Mouse (Mus musculus) neural tube, embryonic 13.5 days (tissue): ENCODE results near the gene Gpnmb. TPM values are rescaled to one million over a fixed set of nuclear protein-coding genes. Genes with fewer than 3 reads are reported as not detected.

Source experiments
- ATAC-seq: fragments of 200-750 bp; cut with Nextera tagmentation; 2 replicates; pipeline ENCODE4 v1.8.0; 2017; ENCODE audit warnings: low read depth, mild to moderate bottlenecking, moderate TSS enrichment, moderate library complexity
- H3K27ac ChIP-seq: fragments of 300-500 bp; sonication (generic); replicated peaks from 2 replicates; pipeline ENCODE4 v1.5.1; 2015; ENCODE audit warnings: moderate library complexity, mild to moderate bottlenecking, inconsistent platforms
- H3K27me3 ChIP-seq: fragments of 300-500 bp; sonication (generic); 2 replicates; pipeline ENCODE4 v1.6.1; 2015; ENCODE audit warnings: mild to moderate bottlenecking, inconsistent platforms
- H3K36me3 ChIP-seq: fragments of 300-500 bp; sonication (generic); 2 replicates; pipeline ENCODE4 v1.6.1; 2015; ENCODE audit warnings: mild to moderate bottlenecking, inconsistent platforms
- H3K4me1 ChIP-seq: fragments of 300-500 bp; sonication (generic); replicated peaks from 2 replicates; pipeline ENCODE4 v1.6.1; 2015; ENCODE audit warnings: inconsistent platforms
- H3K4me2 ChIP-seq: fragments of 300-500 bp; sonication (generic); 2 replicates; pipeline ENCODE4 v1.6.1; 2015; ENCODE audit warnings: inconsistent platforms, mild to moderate bottlenecking, moderate library complexity
- H3K4me3 ChIP-seq: fragments of 300-500 bp; sonication (generic); 2 replicates; pipeline ENCODE4 v1.5.1; 2015; ENCODE audit warnings: mild to moderate bottlenecking, inconsistent platforms
- H3K9ac ChIP-seq: fragments of 300-500 bp; sonication (generic); 2 replicates; pipeline ENCODE4 v1.6.1; 2015; ENCODE audit warnings: moderate library complexity, mild to moderate bottlenecking, inconsistent platforms
- H3K9me3 ChIP-seq: fragments of 300-500 bp; sonication (generic); 2 replicates; pipeline ENCODE4 v1.6.1; 2016; ENCODE audit warnings: inconsistent platforms
- WGBS: fragments of 180-500 bp; shearing (Covaris S2); methylation state at CpG from one replicate; pipeline ENCODE4 v1.1.7; 2015; 5-methylcytosine and 5-hydroxymethylcytosine counted together
- polyA plus RNA-seq: library from polyadenylated mRNA; unstranded; fragments of >200 nt; fragmentation: Nextera tagmentation; extraction: Ambion mirVana; gene quantifications from 2 replicates; pipeline ENCODE4 v1.2.1, GENCODE M21; 2015

Gpnmb gene
- polyA plus RNA-seq, 1 experiment from 2014 or later = 0.31 TPM

- 46% methylated on average over 7 of the region's 7 CpGs for WGBS
- Histone ChIP-seq H3K9me3 (no peaks in the 10 kb centered on the region), H3K27ac (no peak overlapping the region)
Measured at GRCm38 (mm10) chr6:49113895-49114294, 77.5 kb downstream of the Gpnmb start.

GRCm38 (mm10) chr6:49114457-49114856 is 78.1 kb downstream of the Gpnmb start:
- no peaks in the 10 kb centered on the region for H3K27me3 ChIP-seq
- no peak for ATAC-seq
- no peak overlapping the region for H3K9ac ChIP-seq
- no peaks in the 10 kb centered on the region for H3K9me3 ChIP-seq
- H3K4me3 ChIP-seq = no peak overlapping the region
- H3K4me1 ChIP-seq = peaks cover 8% of the 10 kb centered on the region
- no peak overlapping the region for H3K4me2 ChIP-seq
- H3K27ac ChIP-seq = no peak overlapping the region
- WGBS = 78% methylated on average over 6 of the region's 6 CpGs
- H3K36me3 ChIP-seq = peaks cover 31% of the 10 kb centered on the region

More at GRCm38 (mm10) chr6:49113895-49114294, 77.5 kb downstream of the Gpnmb start:
- no peaks in the 10 kb centered on the region for H3K27me3 ChIP-seq
- H3K36me3 ChIP-seq = peaks cover 33% of the 10 kb centered on the region
- H3K4me1 ChIP-seq = peaks cover 7% of the 10 kb centered on the region; the same call in 1 of the 2 replicates
- H3K4me3 ChIP-seq = no peak overlapping the region
- no peak overlapping the region for H3K9ac ChIP-seq
- ATAC-seq = no peak
- no peak overlapping the region for H3K4me2 ChIP-seq

DNA sequence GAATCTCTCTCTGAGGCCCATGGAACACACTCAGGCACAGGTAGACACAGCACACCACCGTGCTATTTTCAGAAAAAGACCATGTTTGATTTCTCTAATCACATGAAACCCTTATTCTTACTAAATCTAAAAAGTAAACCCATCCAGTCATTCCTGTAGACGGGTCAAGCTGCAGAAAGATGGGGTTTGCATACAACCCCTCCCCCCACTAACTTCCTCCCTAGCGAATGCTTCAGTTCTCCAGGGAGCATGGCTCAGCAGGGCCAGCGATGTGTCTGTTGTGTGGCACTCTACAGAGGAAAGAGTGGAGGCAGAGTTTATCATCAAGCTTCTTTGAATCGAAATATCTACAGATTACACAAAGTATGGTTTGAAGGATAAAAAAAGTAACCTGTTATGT is 79.2 kb downstream of the Gpnmb start:
- Histone ChIP-seq H3K27ac (no peak overlapping the region), H3K9me3 (no peaks in the 10 kb centered on the region), H3K4me1 (peaks cover 18% of the 10 kb centered on the region), H3K4me2 (no peak overlapping the region), H3K4me3 (no peak overlapping the region), H3K9ac (no peak overlapping the region), H3K27me3 (no peaks in the 10 kb centered on the region), H3K36me3 (peaks cover 31% of the 10 kb centered on the region)
- no peak for ATAC-seq
- 78% methylated on average over 5 of the region's 5 CpGs for WGBS

DNA sequence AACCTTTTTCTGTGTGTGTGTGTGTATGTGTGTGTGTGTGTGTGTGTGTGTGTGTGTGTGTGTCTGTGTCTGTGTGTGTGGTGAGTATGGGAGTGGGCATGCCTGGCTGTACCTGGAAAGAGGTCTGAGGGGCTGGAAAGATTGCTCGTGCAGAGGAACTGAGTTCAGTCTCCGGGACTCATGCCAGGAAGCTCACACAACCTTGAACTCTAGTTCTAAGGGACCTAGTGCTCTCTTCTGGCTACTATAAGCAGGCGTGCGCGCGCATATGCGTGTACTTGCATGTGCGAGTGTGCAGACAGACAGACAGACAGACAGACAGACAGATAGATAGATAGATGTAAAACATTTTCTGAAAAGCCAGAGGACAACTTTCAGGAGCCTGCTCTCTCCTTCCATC is 79.9 kb downstream of the Gpnmb start:
- Histone ChIP-seq H3K27me3 (no peaks in the 10 kb centered on the region), H3K36me3 (peaks cover 24% of the 10 kb centered on the region), H3K9ac (no peak overlapping the region), H3K9me3 (no peaks in the 10 kb centered on the region), H3K4me3 (no peak overlapping the region), H3K27ac (no peak overlapping the region), H3K4me2 (no peak overlapping the region), H3K4me1 (peaks cover 18% of the 10 kb centered on the region)
- no peak for ATAC-seq
- WGBS = 96% methylated on average over 8 of the region's 8 CpGs

- ATAC-seq = no peak
- Histone ChIP-seq H3K4me3 (no peak overlapping the region), H3K9me3 (no peaks in the 10 kb centered on the region), H3K9ac (no peak overlapping the region), H3K36me3 (peaks cover 25% of the 10 kb centered on the region), H3K27ac (no peak overlapping the region), H3K4me2 (no peak overlapping the region), H3K4me1 (peaks cover 18% of the 10 kb centered on the region), H3K27me3 (no peaks in the 10 kb centered on the region)
- 87% methylated on average over 8 of the region's 8 CpGs for WGBS
Measured at GRCm38 (mm10) chr6:49118446-49118845, 82.1 kb downstream of the Gpnmb start.

- H3K9me3 ChIP-seq = no peaks in the 10 kb centered on the region
- H3K9ac ChIP-seq = no peak overlapping the region
- peak overlapping the region; percentile 20; the same call in 1 of the 2 replicates for H3K27ac ChIP-seq
- 81% methylated on average over 1 of the region's 1 CpGs for WGBS
- peaks cover 12% of the 10 kb centered on the region for H3K4me1 ChIP-seq
- H3K36me3 ChIP-seq = peaks cover 21% of the 10 kb centered on the region
- no peak for ATAC-seq
- no peak overlapping the region for H3K4me2 ChIP-seq
- no peak overlapping the region for H3K4me3 ChIP-seq
- no peaks in the 10 kb centered on the region for H3K27me3 ChIP-seq
Measured at GRCm38 (mm10) chr6:49119462-49120135, 83.3 kb downstream of the Gpnmb start.

- Histone ChIP-seq H3K4me2 (no peak overlapping the region), H3K27ac (no peak overlapping the region), H3K9ac (no peak overlapping the region), H3K4me3 (no peak overlapping the region), H3K36me3 (peaks cover 23% of the 10 kb centered on the region), H3K9me3 (no peaks in the 10 kb centered on the region), H3K4me1 (peaks cover 12% of the 10 kb centered on the region), H3K27me3 (no peaks in the 10 kb centered on the region)
- WGBS = 91% methylated on average over 3 of the region's 3 CpGs
- ATAC-seq = no peak
Measured at GRCm38 (mm10) chr6:49120370-49120769, 84.0 kb downstream of the Gpnmb start.

Other genes starting within 250 kb of the Gpnmb start
- 22.8 and 30.5 TPM in 2 replicates for gene Tmem176a, start 195.6 kb upstream of the Gpnmb start, polyA plus RNA-seq
- gene Tmem176b, start 195.1 kb upstream of the Gpnmb start, polyA plus RNA-seq = 127 and 151 TPM in 2 replicates
- not detected in 2 replicates for gene Aoc1, start 163.7 kb upstream of the Gpnmb start, polyA plus RNA-seq
- gene 1600015I10Rik, start 106.7 kb upstream of the Gpnmb start, polyA plus RNA-seq = not detected in 2 replicates
- not detected in 2 replicates for gene Doxl2, start 61.6 kb upstream of the Gpnmb start, polyA plus RNA-seq
- gene Svs1, start 49.7 kb upstream of the Gpnmb start, polyA plus RNA-seq = not detected in 2 replicates
- 70.2 and 73.9 TPM in 2 replicates for gene Malsu1, start 37.2 kb downstream of the Gpnmb start, polyA plus RNA-seq
- gene Igf2bp3, start 178.4 kb downstream of the Gpnmb start, polyA plus RNA-seq = 40.9 and 47.2 TPM in 2 replicates
- 140 and 154 TPM in 2 replicates for gene Tra2a, start 227.5 kb downstream of the Gpnmb start, polyA plus RNA-seq